Mouse (Mus musculus) stomach, embryonic 16.5 days (tissue): Measurements from ENCODE around the gene Dennd4a. TPM values are rescaled to one million over a fixed set of nuclear protein-coding genes. Genes with fewer than 3 reads are reported as not detected.

ENCODE experiments used
- ATAC-seq: fragments of 200-750 bp; cut with Nextera tagmentation; 2 replicates; pipeline ENCODE4 v1.8.0; 2017; ENCODE audit warnings: moderate number of reproducible peaks, moderate TSS enrichment; ENCODE audit not compliant: insufficient read depth, low FRiP score
- H3K27ac ChIP-seq: fragments of 300-500 bp; sonication (generic); 2 replicates; pipeline ENCODE4 v1.5.1; 2014; ENCODE audit warnings: low read length
- H3K27me3 ChIP-seq: fragments of 300-500 bp; sonication (generic); 2 replicates; pipeline ENCODE4 v1.6.1; 2014; ENCODE audit warnings: low read length, control low read depth, mixed read lengths; ENCODE audit not compliant: control insufficient read depth, insufficient read depth
- H3K36me3 ChIP-seq: fragments of 300-500 bp; sonication (generic); 2 replicates; pipeline ENCODE4 v1.6.1; 2014; ENCODE audit warnings: low read length; ENCODE audit not compliant: control insufficient read depth, insufficient read depth
- H3K4me1 ChIP-seq: fragments of 300-500 bp; sonication (generic); 2 replicates; pipeline ENCODE4 v1.6.1; 2014; ENCODE audit warnings: low read length, control low read depth, mixed read lengths; ENCODE audit not compliant: control insufficient read depth, insufficient read depth
- H3K4me2 ChIP-seq: fragments of 300-500 bp; sonication (generic); 2 replicates; pipeline ENCODE4 v1.6.1; 2014; ENCODE audit warnings: low read depth, low read length, mixed read lengths
- H3K4me3 ChIP-seq: fragments of 300-500 bp; sonication (generic); replicated peaks from 2 replicates; pipeline ENCODE4 v1.5.1; 2014; ENCODE audit warnings: mild to moderate bottlenecking, low read length
- H3K9ac ChIP-seq: fragments of 300-500 bp; sonication (generic); 2 replicates; pipeline ENCODE4 v1.6.1; 2014; ENCODE audit warnings: low read length
- H3K9me3 ChIP-seq: fragments of 300-500 bp; sonication (generic); replicated peaks from 2 replicates; pipeline ENCODE4 v1.6.1; 2016; ENCODE audit warnings: low read length, control low read depth; ENCODE audit not compliant: control insufficient read depth
- WGBS: fragments of 180-500 bp; shearing (Covaris S2); extraction: QIAGEN DNeasy Blood & Tissue Kit; methylation state at CpG from one replicate; pipeline ENCODE4 v1.1.7; 2014; 5-methylcytosine and 5-hydroxymethylcytosine counted together
- polyA plus RNA-seq: library from polyadenylated mRNA; unstranded; fragments of >200 nt; fragmentation: Nextera tagmentation; extraction: Ambion mirVana; gene quantifications from 2 replicates; pipeline ENCODE4 v1.2.1, GENCODE M21; 2015

Dennd4a gene
- polyA plus RNA-seq, 1 experiment from 2014 or later: 8.3 TPM

DNA sequence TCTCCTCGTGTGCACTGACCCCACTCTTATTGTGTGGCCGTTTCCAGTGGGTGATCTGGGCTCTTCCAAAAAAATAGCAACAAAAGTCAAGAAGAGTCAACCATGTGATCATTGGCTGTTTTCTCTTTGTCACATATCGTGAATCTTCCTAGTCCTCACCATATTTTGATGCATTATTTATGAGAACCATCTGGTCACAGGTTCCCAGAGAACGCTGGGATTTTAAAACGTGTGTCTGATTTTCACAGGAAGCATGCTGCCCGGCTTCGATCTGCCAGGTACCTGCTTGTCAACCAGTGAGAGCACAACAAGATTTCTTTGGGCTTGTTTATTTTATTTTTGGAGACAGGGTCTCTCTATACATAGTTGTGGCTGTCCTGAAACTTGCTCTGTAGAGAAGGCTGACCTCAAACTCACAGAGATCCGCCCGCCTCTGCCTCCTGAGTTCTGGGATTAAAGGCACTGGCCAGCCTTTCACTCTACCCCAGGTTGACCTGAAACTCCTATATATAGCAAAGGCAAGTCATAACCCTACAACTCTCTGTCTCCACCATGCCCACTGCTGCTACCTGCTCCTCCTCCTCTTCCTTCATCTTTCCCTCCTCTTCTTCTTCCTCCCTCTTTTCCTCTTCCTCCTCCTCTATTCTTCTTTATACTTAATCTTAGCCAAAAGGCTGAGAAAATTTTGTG lies 24.8 kb upstream of the Dennd4a start:
- Histone ChIP-seq H3K9ac (no peak overlapping the region), H3K4me3 (no peak overlapping the region), H3K9me3 (no peaks in the 10 kb centered on the region), H3K4me1 (no peaks in the 10 kb centered on the region), H3K36me3 (no peaks in the 10 kb centered on the region), H3K4me2 (no peak overlapping the region), H3K27ac (no peak overlapping the region), H3K27me3 (no peaks in the 10 kb centered on the region)
- 85% methylated on average over 9 of the region's 9 CpGs for WGBS
- no peak for ATAC-seq

DNA sequence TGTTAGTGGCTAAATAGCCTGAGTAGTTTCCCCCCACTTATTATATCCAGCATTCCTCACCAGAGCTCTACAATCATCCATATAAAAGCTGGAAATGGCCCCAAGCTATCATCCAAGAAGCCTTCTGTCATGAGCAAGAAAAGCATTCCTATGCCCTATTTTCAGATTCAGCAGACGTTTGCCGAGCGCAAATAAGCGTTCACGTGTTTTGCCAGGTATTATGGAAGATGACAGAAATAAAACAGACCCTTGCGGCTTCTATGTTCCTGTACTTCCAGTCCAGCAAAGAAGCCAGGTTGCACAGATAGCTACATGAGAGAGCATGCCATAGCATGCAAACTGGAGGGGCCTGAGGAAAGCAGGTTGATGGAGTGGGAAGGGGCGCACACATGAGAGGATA lies 23.1 kb upstream of the Dennd4a start:
- Histone ChIP-seq H3K4me3 (no peak overlapping the region), H3K27me3 (no peaks in the 10 kb centered on the region), H3K4me2 (no peak overlapping the region), H3K9me3 (no peaks in the 10 kb centered on the region), H3K27ac (no peak overlapping the region), H3K9ac (no peak overlapping the region), H3K4me1 (no peaks in the 10 kb centered on the region), H3K36me3 (no peaks in the 10 kb centered on the region)
- no peak for ATAC-seq
- 78% methylated on average over 7 of the region's 7 CpGs for WGBS

DNA sequence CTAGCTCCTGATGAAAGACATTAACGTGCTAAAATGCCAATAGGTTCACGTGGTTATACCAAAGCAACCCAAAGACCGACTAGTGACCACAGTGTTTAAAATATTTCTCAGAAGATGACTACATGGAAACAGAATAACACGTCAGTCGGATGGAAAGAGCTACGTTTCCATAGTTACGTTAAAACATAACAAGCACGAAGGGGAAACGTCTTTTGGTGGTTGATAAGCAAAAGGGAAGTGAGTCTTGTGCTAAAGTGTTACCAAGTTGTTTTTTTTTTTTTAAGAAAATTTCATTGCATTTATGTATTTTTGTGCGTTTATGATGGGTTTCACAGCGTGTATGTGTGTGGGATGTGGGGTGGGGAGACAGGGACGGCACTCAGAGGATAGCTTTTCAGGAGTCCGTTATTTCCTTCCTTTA lies 21.8 kb upstream of the Dennd4a start:
- no peaks in the 10 kb centered on the region for H3K36me3 ChIP-seq
- H3K9ac ChIP-seq: no peak overlapping the region
- no peak overlapping the region for H3K4me2 ChIP-seq
- H3K9me3 ChIP-seq: no peaks in the 10 kb centered on the region
- no peak for ATAC-seq
- H3K27ac ChIP-seq: no peak overlapping the region
- WGBS: 63% methylated on average over 13 of the region's 13 CpGs
- no peaks in the 10 kb centered on the region for H3K27me3 ChIP-seq
- H3K4me3 ChIP-seq: no peak overlapping the region
- no peaks in the 10 kb centered on the region for H3K4me1 ChIP-seq

DNA sequence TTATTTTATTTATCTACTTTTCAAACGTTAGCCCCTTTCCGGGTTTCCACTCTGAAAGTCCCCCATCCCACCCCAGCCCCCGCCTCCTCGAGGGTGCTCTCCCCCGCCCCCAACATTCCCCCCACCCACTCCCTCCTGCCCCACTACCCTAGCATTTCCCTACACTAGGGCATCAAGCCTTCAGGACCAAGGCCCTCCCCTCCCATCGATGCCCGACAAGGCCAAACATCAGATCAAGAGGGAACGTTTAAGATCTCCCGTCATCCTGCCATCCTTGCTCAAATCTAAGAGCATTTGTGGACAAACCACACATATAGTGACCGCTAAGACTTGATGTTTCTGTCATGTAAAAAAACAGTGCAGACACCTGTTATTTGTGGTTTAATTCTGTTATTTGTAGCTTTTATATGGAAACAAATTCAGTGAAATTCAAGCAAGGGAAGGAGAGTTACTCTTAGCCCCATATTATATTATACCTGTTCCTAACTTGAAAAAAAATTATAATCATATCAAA lies 21.2 kb upstream of the Dennd4a start:
- H3K4me1 ChIP-seq: no peaks in the 10 kb centered on the region
- H3K27me3 ChIP-seq: no peaks in the 10 kb centered on the region
- ATAC-seq: no peak
- H3K9me3 ChIP-seq: no peaks in the 10 kb centered on the region
- H3K4me3 ChIP-seq: no peak overlapping the region
- no peak overlapping the region for H3K9ac ChIP-seq
- no peak overlapping the region for H3K27ac ChIP-seq
- no peaks in the 10 kb centered on the region for H3K36me3 ChIP-seq
- WGBS: 70% methylated on average over 10 of the region's 10 CpGs
- H3K4me2 ChIP-seq: no peak overlapping the region

DNA sequence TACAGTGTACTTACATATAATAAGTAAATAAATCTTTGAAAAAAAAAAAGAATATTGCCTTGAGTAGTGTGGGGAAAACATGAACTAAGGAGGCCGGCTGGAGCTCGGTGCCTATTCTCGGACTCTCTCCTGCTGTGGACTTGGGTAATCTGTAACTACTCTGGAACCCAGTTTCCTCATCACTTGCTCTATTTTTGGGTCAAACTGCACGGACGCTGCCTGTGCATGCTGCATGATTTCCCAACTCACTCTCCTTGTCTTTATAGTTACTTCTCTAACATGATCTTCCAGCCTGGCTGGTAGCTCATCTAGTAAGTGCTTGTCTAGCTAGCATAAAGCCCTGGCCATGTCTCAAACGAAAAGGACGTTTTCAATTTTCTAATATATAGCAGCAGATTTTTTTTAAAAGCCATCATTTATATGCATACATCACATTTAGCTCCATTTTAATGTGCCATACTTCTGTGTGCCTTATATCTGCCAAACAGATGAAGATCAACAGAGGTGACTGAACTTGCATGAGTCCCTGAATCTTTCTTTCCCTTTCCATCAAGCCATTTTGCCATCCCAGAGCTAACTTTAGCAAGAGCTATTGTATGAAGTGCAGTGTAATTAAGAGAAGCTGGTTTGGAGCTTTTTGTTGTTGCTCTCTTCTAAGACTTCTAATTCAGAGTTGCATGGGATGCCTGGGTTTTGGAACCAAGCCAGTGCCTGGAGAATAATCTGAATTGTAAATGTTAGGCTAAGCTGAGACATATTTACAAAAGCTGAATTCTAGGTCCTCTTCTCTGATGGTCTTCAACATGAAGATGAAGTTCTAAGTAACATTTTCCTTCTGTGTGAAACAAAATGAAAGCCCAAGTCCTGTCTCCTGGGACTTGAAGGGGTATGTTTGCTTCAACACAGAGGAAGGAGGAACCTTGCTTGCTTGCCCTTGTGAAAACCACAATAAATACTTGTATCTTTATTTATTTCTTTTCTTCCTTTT lies 20.2 kb upstream of the Dennd4a start:
- no peak overlapping the region for H3K4me3 ChIP-seq
- no peak overlapping the region for H3K9ac ChIP-seq
- no peak overlapping the region for H3K27ac ChIP-seq
- no peak for ATAC-seq
- H3K4me1 ChIP-seq: no peaks in the 10 kb centered on the region
- 71% methylated on average over 7 of the region's 7 CpGs for WGBS
- H3K4me2 ChIP-seq: no peak overlapping the region
- no peaks in the 10 kb centered on the region for H3K27me3 ChIP-seq
- no peaks in the 10 kb centered on the region for H3K36me3 ChIP-seq
- no peaks in the 10 kb centered on the region for H3K9me3 ChIP-seq

DNA sequence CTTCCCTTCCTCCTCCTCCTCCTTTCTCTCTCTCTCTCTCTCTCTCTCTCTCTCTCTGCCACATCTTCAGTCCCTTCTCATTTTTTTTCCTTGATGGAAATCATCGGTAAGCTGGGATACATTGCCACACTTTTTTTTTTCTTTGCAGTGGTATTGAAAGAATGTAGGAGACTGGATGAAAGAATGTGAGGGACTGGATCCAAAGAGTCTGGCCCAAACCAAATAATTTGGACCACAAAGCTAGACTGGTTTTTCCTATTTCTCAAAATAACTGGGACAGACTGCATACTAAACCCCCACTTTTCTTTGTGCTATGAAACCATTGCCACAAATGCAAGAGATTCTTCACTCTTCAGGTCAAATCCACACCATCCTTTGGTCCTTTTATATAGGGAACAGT lies 19.5 kb upstream of the Dennd4a start:
- Histone ChIP-seq H3K9ac (no peak overlapping the region), H3K27me3 (no peaks in the 10 kb centered on the region), H3K9me3 (no peaks in the 10 kb centered on the region), H3K4me1 (no peaks in the 10 kb centered on the region), H3K4me3 (no peak overlapping the region), H3K27ac (no peak overlapping the region), H3K36me3 (no peaks in the 10 kb centered on the region), H3K4me2 (no peak overlapping the region)
- 42% methylated on average over 1 of the region's 1 CpGs for WGBS
- ATAC-seq: no peak

DNA sequence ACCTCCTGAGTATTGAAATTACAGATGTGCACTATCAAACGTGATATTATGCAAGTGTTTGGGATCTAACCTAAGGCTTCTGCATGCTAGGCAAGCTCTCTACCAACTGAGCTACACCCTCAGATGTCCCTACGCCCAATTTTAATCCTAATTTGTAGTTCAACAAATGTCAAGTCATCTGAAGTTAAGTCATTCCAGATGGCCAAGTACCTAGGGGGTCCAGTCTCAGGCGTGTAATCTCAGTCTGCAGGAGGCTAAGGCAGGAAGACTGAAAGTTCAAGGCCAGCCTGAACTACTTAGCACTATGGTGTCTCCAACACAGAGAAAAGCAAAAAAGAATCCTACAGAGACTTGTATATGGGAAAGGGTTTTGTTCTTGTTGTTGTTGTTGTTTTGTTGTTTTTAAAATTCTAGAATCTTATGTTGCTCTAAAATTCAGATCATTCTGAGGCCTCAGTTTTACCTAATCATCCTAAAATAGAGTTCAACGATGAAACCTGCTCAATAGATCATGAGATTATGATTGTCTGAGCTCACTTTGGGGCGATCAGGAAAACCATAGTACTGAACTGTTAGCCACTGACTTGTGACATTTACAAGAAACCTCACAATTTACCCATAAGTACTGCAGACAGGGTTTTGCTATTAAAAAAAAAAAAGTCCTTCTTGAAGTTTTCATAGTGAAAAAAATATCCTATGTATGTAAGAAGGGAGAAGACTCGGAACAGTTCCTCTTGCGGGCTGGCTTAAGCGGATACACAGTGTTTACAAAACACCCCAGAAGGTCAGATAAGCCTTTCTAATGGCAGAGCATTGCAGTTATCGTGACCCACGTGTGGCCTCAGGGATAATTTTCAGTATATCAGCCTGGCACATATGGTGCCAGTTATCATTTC lies 18.5 kb upstream of the Dennd4a start:
- 51% methylated on average over 10 of the region's 10 CpGs for WGBS
- H3K27me3 ChIP-seq: no peaks in the 10 kb centered on the region
- H3K9me3 ChIP-seq: no peaks in the 10 kb centered on the region
- H3K4me1 ChIP-seq: no peaks in the 10 kb centered on the region
- no peak for ATAC-seq
- no peak overlapping the region for H3K27ac ChIP-seq
- no peak overlapping the region for H3K4me3 ChIP-seq
- H3K9ac ChIP-seq: no peak overlapping the region
- no peaks in the 10 kb centered on the region for H3K36me3 ChIP-seq
- no peak overlapping the region for H3K4me2 ChIP-seq

DNA sequence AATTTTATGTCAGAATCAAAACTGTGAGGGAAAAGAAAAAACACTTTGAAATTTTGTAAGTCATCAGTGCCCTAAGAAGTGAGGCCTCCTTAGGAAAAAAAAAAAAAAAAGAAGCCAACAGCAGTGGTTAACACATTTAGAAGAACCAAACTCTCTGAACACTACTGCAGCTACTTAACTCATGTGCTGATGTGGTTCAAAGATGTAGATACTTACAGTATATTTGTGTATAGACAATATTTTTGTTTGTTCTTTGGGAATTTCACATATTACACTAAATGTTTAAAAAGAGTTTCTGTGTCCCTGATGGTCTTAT lies 17.9 kb upstream of the Dennd4a start:
- Histone ChIP-seq H3K4me1 (no peaks in the 10 kb centered on the region), H3K9me3 (no peaks in the 10 kb centered on the region), H3K27me3 (no peaks in the 10 kb centered on the region), H3K27ac (peak overlapping the region; percentile 24; the same call in 1 of the 2 replicates), H3K4me2 (no peak overlapping the region), H3K4me3 (no peak overlapping the region), H3K36me3 (no peaks in the 10 kb centered on the region), H3K9ac (no peak overlapping the region)
- ATAC-seq: no peak
